Mouse (Mus musculus): ENCODE data around the gene Olfr1249.
"Not testable (repeated sequence)": the region's sequence is repeated elsewhere in the genome, so short reads cannot be mapped to it uniquely, and the experiment has no call there.

Gene Olfr1249

DNA sequence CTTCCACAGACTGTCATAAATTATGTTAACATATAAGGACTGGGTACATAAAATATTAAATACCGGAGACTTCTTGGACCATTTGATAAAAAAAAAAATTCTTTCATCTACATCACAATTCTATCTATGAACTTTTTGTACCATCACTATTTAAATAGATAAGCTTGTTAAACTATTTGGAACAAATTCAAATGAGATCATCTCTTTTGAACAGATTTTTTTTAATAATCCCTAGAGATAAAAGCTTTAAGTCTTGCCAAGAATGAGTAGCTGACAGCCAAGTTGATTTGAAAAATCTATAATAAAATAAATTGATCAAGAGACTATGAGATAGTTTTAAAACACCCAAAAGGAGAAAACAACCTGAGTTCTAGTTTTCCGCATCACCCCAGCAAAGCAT lies at the start of gene Olfr1249:
TSS of gene Olfr1249 (minus strand) at position 101 of the 400 bp plus-strand sequence.
- DNase-seq = no peak

DNA sequence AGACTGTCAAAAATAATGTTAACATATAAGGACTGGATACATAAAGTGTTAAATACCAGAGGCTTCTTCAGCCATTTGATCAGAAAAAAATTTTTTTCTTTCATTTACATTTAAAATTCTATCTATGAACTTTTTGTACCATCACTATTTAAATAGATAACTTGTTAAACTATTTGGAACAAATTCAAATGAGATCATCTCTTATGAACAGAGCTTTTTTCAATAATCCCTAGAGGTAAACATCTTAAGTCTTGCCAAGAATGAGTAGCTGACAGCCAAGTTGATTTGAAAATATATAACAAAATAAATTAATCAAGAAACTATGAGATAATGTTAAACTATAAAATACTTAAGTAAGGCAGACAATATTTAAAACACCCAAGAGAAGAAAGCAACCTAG lies 37.1 kb upstream of the Olfr1249 start, which contains the start of gene Olfr1251:
TSS of gene Olfr1251 (minus strand) at position 101 of the 400 bp plus-strand sequence.
- no peak for DNase-seq

DNA sequence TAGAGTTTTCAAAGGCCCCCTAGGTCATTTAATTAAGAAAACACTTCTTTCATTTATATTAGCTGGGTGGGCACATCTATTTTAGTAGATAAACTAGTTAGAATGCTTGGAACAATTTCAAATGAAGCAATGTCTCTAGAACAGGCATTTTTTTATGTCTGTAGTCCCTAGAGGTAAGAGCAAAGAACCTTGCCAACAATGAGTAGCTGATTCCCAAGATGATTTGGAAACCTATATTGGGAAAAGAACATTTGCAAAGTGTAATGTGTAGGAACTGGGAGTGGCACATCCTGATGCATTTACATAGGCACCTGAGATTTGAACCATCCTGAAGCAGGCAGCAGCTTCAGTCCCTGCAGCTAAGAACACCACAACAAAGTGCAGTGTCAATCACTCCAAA lies 26.6 kb upstream of the Olfr1249 start, which contains the start of gene Olfr1250:
TSS of gene Olfr1250 (minus strand) at position 101 of the 400 bp plus-strand sequence.
- DNase-seq = no peak

DNA sequence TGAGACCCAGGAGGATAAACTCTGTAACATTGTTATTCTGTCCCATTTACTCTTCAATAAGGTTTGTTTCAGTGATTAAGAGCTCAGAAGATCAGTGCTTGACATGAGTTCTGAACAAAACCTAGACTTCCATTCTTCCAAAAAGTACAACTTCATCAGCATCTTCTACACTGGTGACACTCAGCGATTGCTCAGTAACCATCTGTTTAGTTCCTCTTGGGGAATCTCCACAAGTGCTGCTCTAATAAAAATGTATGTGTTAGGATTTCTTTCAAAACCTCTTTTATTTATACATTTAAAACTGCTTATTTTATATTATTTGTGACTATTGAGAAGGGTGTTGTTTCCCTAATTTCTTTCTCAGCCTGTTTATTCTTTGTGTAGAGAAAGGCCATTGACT lies 16.6 kb downstream of the Olfr1249 start, which contains the start of gene Olfr1248:
TSS of gene Olfr1248 (minus strand) at position 101 of the 400 bp plus-strand sequence.
- not testable (repeated sequence) for DNase-seq

DNA sequence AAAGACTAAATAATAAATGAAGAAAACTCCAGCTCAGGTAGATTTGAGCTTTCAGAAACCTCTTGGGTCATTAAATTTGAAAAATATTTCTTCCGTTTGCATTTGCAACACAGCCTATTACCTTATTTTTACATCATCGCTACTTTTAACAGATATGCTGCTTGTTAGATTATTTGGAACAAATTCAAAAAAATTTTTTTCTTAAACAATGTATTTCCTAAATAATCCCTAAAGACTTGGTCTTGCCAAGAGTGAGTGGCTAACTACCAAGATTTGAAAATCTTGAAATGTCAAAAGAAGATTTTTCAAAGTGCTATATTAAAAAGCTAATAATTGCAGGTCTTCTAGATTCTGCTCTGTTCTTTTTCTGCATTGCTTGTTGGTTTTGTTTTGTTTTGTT lies 20.8 kb downstream of the Olfr1249 start, which contains the start of gene Olfr1247:
TSS of gene Olfr1247 (minus strand) at position 101 of the 400 bp plus-strand sequence.
- DNase-seq = no peak

DNA sequence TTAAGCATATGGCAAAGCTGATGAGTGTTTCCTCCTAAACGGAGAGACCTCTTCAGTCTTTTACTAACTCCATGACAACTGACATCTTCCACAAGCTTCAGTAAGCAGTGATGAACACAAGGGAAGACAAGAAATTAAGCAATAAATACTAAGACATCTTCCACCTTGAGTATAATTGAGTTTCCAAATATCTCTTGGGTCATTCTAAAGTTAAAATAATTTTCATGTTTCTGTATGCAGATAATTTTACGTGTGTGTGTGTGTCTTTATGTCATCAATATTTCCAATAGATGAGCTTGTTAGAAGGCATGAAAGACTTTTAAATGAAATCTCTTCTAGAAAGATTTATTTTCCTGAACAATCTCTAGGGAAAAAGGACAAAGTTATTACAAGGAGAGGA lies 41.7 kb downstream of the Olfr1249 start, which contains the start of gene Olfr1246:
TSS of gene Olfr1246 (minus strand) at position 101 of the 400 bp plus-strand sequence.
- no peak for DNase-seq
